Mouse (Mus musculus) stomach, adult 2 months (tissue): ENCODE results near the gene Kirrel3. TPM values are rescaled to one million over a fixed set of nuclear protein-coding genes. Genes with fewer than 3 reads are reported as not detected.

Source experiments
- polyA plus RNA-seq: library from polyadenylated mRNA; depleted of rRNA; stranded (reverse); fragments of >200 nt; gene quantifications from 2 replicates; pipeline ENCODE4 v1.2.3, GENCODE M21; 2012; rRNA removed

Kirrel3 gene
- 0.62 and 0.76 TPM in 2 replicates for polyA plus RNA-seq

GRCm38 (mm10) chr9:34485759-34486431, at the start of gene Kirrel3:
Gene Kirrel3 (plus strand): TSS chr9:34485894.

